Mouse (Mus musculus): ENCODE data around the gene Olfr1109. TPM values are rescaled to one million over a fixed set of nuclear protein-coding genes. Genes with fewer than 3 reads are reported as not detected.

Olfr1109 gene
- polyA plus RNA-seq (2015; fragmentation: Nextera tagmentation; extraction: Ambion mirVana), result not detected in 2 replicates

DNA sequence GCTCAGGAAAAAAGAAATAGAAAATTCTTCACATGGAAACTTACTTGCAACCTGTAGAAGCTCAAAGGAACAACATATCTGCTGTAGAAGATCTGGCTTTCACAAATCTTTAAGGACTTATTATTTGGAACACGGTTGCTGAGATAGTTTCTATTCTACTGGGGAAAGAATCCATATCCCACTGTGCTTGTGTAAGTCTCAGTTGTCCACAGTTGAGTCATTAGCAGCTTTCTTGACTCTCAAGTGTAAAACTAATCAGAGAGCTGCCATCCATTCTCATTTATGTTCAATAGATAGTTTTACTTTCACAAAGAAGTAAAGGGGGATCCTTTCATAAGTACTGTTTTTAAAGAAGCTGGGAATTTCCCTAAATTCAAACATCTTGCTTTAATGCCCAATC is at the start of gene Olfr1109:
TSS of gene Olfr1109 (minus strand) at position 101 of the 400 bp plus-strand sequence.
- H3K36me3 ChIP-seq (ENCODE audit: control insufficient read depth, insufficient read depth, low read length), result no peaks in the 10 kb centered on the region
- 65% methylated on average over 1 of the region's 1 CpGs for WGBS
- no peak for ATAC-seq
- no peak within 1 kb of the TSS for H3K27ac ChIP-seq (ENCODE audit: low read length)
- no peak within 1 kb of the TSS for H3K4me3 ChIP-seq (ENCODE audit: low read length)
- H3K4me1 ChIP-seq (ENCODE audit: control insufficient read depth, insufficient read depth, low read length), result no peaks in the 10 kb centered on the region
- H3K9ac ChIP-seq (ENCODE audit: low read depth, low read length), result no peak within 1 kb of the TSS
- H3K27me3 ChIP-seq (replicated peaks; ENCODE audit: control insufficient read depth, insufficient read depth, low read length), result no peaks in the 10 kb centered on the region
- no peak within 1 kb of the TSS for H3K4me2 ChIP-seq (ENCODE audit: low read depth, low read length)
- no peaks in the 10 kb centered on the region for H3K9me3 ChIP-seq (ENCODE audit: control insufficient read depth, low read length)

DNA sequence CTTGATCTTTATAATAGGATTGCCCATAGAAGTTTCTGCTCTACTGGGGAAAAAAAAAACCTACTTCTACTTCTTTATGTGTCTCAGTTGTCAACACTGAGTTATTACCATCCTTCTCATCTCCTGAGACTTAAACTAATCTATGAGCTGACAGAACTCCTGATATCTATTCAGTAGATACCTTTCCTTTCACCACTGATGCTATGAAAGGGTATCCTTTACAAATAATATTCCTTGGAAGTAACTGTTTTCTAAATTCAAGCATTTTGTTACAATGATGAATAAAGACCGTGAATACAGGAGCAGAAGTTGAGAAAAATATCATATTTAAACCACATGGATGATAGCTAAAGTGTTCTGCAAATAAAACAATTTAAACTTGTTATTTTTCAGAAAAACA is 44.4 kb upstream of the Olfr1109 start, which contains the start of gene Olfr1110:
TSS of gene Olfr1110 (minus strand) at position 101 of the 400 bp plus-strand sequence.
- Histone ChIP-seq H3K27me3 (replicated peaks; ENCODE audit: control insufficient read depth, insufficient read depth, low read length) (no peaks in the 10 kb centered on the region), H3K36me3 (ENCODE audit: control insufficient read depth, insufficient read depth, low read length) (no peaks in the 10 kb centered on the region), H3K9ac (ENCODE audit: low read depth, low read length) (no peak within 1 kb of the TSS), H3K4me1 (ENCODE audit: control insufficient read depth, insufficient read depth, low read length) (no peaks in the 10 kb centered on the region), H3K4me2 (ENCODE audit: low read depth, low read length) (no peak within 1 kb of the TSS), H3K27ac (ENCODE audit: low read length) (no peak within 1 kb of the TSS), H3K4me3 (ENCODE audit: low read length) (no peak within 1 kb of the TSS), H3K9me3 (ENCODE audit: control insufficient read depth, low read length) (no peaks in the 10 kb centered on the region)
- ATAC-seq, result no peak
- WGBS, result 71% methylated on average over 1 of the region's 1 CpGs

DNA sequence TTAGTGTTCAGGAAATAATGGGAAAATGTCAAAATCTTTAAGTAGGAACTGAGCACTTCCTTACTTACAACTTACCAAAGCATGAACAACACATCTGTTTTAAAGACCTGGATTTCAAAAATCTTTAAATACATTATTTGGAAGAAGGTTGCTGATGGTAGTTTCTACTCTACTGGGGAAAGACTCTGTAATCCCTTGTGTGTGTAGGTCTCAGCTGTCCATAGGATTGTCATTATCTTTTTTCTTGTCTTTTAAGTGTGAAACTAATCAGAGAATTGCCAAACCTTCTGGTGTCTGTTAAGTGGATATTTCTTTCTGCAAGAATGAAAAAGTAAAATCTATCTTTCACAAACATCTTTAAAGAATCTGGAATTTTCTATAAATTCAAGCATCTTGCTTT is 18.7 kb upstream of the Olfr1109 start, which contains the start of gene Olfr259:
TSS of gene Olfr259 (minus strand) at position 101 of the 400 bp plus-strand sequence.
- Histone ChIP-seq H3K4me3 (ENCODE audit: low read length) (no peak within 1 kb of the TSS), H3K27me3 (replicated peaks; ENCODE audit: control insufficient read depth, insufficient read depth, low read length) (no peaks in the 10 kb centered on the region), H3K9me3 (ENCODE audit: control insufficient read depth, low read length) (no peaks in the 10 kb centered on the region), H3K4me2 (ENCODE audit: low read depth, low read length) (no peak within 1 kb of the TSS), H3K36me3 (ENCODE audit: control insufficient read depth, insufficient read depth, low read length) (no peaks in the 10 kb centered on the region), H3K4me1 (ENCODE audit: control insufficient read depth, insufficient read depth, low read length) (no peaks in the 10 kb centered on the region), H3K27ac (ENCODE audit: low read length) (no peak within 1 kb of the TSS), H3K9ac (ENCODE audit: low read depth, low read length) (no peak within 1 kb of the TSS)
- no peak for ATAC-seq

DNA sequence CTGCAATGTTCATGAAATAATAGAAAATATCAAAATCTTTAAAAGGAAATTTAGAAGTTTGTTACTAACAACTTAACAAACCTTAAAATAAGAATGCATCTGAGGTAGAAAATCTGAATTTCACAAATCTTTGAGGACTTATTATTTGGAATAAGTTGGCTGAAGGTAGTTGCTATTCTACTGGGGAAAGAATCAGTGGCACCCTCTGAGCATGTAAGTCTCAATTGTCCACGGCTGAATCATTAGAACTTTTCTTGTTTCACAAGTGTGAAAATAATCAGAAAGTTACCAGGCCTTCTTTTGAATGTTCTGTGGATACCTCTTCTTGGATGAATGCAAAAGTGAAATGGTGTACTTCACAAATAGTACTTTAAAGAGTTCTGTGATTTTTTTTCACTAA is 20.1 kb downstream of the Olfr1109 start, which contains the start of gene Olfr1107:
TSS of gene Olfr1107 (minus strand) at position 101 of the 400 bp plus-strand sequence.
- ATAC-seq, result no peak
- Histone ChIP-seq H3K4me3 (ENCODE audit: low read length) (no peak within 1 kb of the TSS), H3K9ac (ENCODE audit: low read depth, low read length) (no peak within 1 kb of the TSS), H3K4me2 (ENCODE audit: low read depth, low read length) (no peak within 1 kb of the TSS), H3K36me3 (ENCODE audit: control insufficient read depth, insufficient read depth, low read length) (no peaks in the 10 kb centered on the region), H3K27ac (ENCODE audit: low read length) (no peak within 1 kb of the TSS), H3K27me3 (replicated peaks; ENCODE audit: control insufficient read depth, insufficient read depth, low read length) (no peaks in the 10 kb centered on the region), H3K4me1 (ENCODE audit: control insufficient read depth, insufficient read depth, low read length) (no peaks in the 10 kb centered on the region), H3K9me3 (ENCODE audit: control insufficient read depth, low read length) (no peaks in the 10 kb centered on the region)
- WGBS, result 92% methylated on average over 1 of the region's 1 CpGs

DNA sequence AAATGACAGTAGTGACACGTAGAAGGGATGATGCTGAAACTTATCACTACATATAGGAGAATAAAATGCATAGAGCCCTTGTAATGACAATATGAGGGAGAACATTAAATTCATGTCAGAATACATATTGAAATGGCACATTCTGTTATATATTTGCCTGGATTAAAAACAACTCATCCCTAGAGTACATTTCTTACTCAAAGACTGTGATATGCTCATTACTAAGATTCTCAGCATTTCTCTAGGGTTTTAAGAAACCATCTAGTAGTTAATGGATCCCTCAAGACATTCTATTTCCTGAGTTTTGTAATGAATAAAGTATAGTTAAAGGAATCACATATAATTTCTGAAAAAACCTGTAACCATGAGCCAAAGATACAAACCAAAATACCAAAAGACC is 43.6 kb downstream of the Olfr1109 start, which contains the start of gene Olfr1106:
TSS of gene Olfr1106 (minus strand) at position 101 of the 400 bp plus-strand sequence.
- H3K4me3 ChIP-seq (ENCODE audit: low read length), result no peak within 1 kb of the TSS
- 68% methylated on average over 1 of the region's 1 CpGs for WGBS
- no peaks in the 10 kb centered on the region for H3K36me3 ChIP-seq (ENCODE audit: control insufficient read depth, insufficient read depth, low read length)
- no peaks in the 10 kb centered on the region for H3K27me3 ChIP-seq (replicated peaks; ENCODE audit: control insufficient read depth, insufficient read depth, low read length)
- H3K9ac ChIP-seq (ENCODE audit: low read depth, low read length), result no peak within 1 kb of the TSS
- no peaks in the 10 kb centered on the region for H3K9me3 ChIP-seq (ENCODE audit: control insufficient read depth, low read length)
- no peak within 1 kb of the TSS for H3K27ac ChIP-seq (ENCODE audit: low read length)
- H3K4me1 ChIP-seq (ENCODE audit: control insufficient read depth, insufficient read depth, low read length), result no peaks in the 10 kb centered on the region
- ATAC-seq, result no peak
- no peak within 1 kb of the TSS for H3K4me2 ChIP-seq (ENCODE audit: low read depth, low read length)

Other genes starting within 250 kb of the Olfr1109 start
- gene Olfr1095, start 244.3 kb downstream of the Olfr1109 start, polyA plus RNA-seq (2015; fragmentation: Nextera tagmentation; extraction: Ambion mirVana), result not detected in 2 replicates
- not detected in 2 replicates for gene Gm13723, start 221.2 kb downstream of the Olfr1109 start, polyA plus RNA-seq (2015; fragmentation: Nextera tagmentation; extraction: Ambion mirVana)
- gene Olfr1097, start 203.8 kb downstream of the Olfr1109 start, polyA plus RNA-seq (2015; fragmentation: Nextera tagmentation; extraction: Ambion mirVana), result not detected in 2 replicates
- gene Olfr1098, start 171.5 kb downstream of the Olfr1109 start, polyA plus RNA-seq (2015; fragmentation: Nextera tagmentation; extraction: Ambion mirVana), result not detected in 2 replicates
- not detected in 2 replicates for gene Olfr1099, start 135.3 kb downstream of the Olfr1109 start, polyA plus RNA-seq (2015; fragmentation: Nextera tagmentation; extraction: Ambion mirVana)
- gene Olfr1100, start 116.1 kb downstream of the Olfr1109 start, polyA plus RNA-seq (2015; fragmentation: Nextera tagmentation; extraction: Ambion mirVana), result not detected in 2 replicates
- not detected in 2 replicates for gene Olfr1101, start 104.8 kb downstream of the Olfr1109 start, polyA plus RNA-seq (2015; fragmentation: Nextera tagmentation; extraction: Ambion mirVana)
- not detected in 2 replicates for gene Olfr1102, start 97.6 kb downstream of the Olfr1109 start, polyA plus RNA-seq (2015; fragmentation: Nextera tagmentation; extraction: Ambion mirVana)
- gene Olfr1104, start 68.9 kb downstream of the Olfr1109 start, polyA plus RNA-seq (2015; fragmentation: Nextera tagmentation; extraction: Ambion mirVana), result not detected in 2 replicates
- not detected in 2 replicates for gene Olfr1105, start 59.5 kb downstream of the Olfr1109 start, polyA plus RNA-seq (2015; fragmentation: Nextera tagmentation; extraction: Ambion mirVana)
- gene Olfr1106, start 43.7 kb downstream of the Olfr1109 start, polyA plus RNA-seq (2015; fragmentation: Nextera tagmentation; extraction: Ambion mirVana), result not detected in 2 replicates
- not detected in 2 replicates for gene Olfr1107, start 20.2 kb downstream of the Olfr1109 start, polyA plus RNA-seq (2015; fragmentation: Nextera tagmentation; extraction: Ambion mirVana)
- not detected in 2 replicates for gene Olfr259, start 18.6 kb upstream of the Olfr1109 start, polyA plus RNA-seq (2015; fragmentation: Nextera tagmentation; extraction: Ambion mirVana)
- not detected in 2 replicates for gene Olfr1110, start 44.3 kb upstream of the Olfr1109 start, polyA plus RNA-seq (2015; fragmentation: Nextera tagmentation; extraction: Ambion mirVana)
- gene Olfr1111, start 56.6 kb upstream of the Olfr1109 start, polyA plus RNA-seq (2015; fragmentation: Nextera tagmentation; extraction: Ambion mirVana), result not detected in 2 replicates
- not detected in 2 replicates for gene Olfr1112, start 91.8 kb upstream of the Olfr1109 start, polyA plus RNA-seq (2015; fragmentation: Nextera tagmentation; extraction: Ambion mirVana)
- gene Olfr1113, start 113.0 kb upstream of the Olfr1109 start, polyA plus RNA-seq (2015; fragmentation: Nextera tagmentation; extraction: Ambion mirVana), result not detected in 2 replicates
- gene Olfr1115, start 152.0 kb upstream of the Olfr1109 start, polyA plus RNA-seq (2015; fragmentation: Nextera tagmentation; extraction: Ambion mirVana), result not detected in 2 replicates
- gene Olfr1116, start 171.5 kb upstream of the Olfr1109 start, polyA plus RNA-seq (2015; fragmentation: Nextera tagmentation; extraction: Ambion mirVana), result not detected in 2 replicates
- not detected in 2 replicates for gene Olfr1118, start 211.6 kb upstream of the Olfr1109 start, polyA plus RNA-seq (2015; fragmentation: Nextera tagmentation; extraction: Ambion mirVana)